Mouse (Mus musculus): ENCODE measurements at regions not wholly inside any gene's neighbourhood (a gene's known extent, or its start where the extent isn't known, plus 50 kb on each side); places are given as distances from the start of the nearest gene placed in this dataset.
"Not testable (repeated sequence)": the region's sequence is repeated elsewhere in the genome, so short reads cannot be mapped to it uniquely, and the experiment has no call there.

DNA sequence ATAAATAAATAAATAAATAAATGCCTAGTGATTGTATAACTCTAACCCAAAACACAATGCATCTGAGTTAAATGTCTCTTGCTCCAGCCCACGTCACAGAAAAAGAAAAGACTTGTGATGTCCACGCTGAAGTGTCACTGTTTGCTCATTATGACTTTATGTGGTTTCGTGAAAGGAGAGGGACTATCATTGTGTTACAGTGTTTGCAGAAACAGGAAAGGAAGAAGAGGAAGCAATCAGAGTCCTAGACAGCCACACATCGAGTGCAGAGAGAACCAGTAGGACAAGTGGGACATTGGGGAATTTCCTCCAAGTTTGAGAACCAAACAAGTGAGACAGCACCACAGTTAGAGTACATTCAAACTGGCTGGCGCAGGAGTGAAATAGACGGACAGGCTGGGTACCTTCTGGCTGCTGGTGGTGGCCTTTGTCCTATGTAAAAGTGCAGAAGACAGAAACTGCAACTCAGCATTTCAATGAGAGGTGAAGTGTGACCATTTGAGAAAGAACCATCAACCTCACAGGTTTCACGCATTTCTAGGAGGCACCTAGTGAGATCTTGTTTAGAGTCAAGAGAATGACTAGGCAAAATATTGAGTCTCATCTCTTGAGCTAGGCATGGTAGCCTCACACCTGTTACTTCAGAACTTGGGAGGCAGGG lies 59.6 kb downstream of the Fasl start:
- no peak for DNase-seq (ENCODE audit: low spot score)

DNA sequence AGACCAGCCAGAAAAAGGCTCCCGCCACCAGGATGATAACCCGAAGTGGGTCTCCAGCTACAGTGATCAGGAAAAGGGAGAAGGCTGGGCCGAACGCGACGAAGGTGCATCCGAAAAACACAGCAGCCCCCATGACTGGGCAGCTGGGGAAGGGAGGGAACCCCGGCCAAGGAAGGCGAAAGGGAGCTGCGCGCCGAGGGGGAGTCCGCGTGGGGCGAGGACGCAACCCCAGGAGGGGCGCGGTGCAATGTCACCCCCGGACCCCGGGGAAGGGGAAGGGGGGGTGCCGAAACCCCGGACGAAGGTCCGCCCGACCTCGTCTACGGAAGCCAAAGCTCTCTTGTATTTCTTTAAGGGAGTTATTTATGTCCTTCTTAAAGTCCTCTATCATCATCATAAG lies 60.9 kb downstream of the Fasl start:
- DNase-seq (ENCODE audit: low spot score): not testable (repeated sequence)

DNA sequence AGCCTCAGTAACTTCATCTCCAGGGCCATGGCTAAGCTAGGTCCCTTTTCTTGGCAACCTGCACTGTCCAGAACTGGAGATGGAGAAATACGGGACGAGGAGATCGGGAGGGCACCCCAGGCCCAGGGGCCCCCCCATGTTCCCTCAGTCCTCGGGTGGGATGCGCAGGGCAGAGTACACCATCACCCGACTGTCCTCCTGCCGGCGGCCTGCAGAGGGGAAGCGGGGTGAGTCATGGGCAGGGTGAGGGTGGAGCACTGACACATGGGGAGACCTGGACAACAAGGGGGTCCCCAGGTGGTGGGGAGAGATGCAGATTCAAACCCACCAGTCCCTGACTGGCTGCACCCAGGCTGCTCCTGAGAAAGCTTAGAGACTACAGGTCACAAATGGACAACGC lies 62.2 kb downstream of the Fasl start:
- DNase-seq (ENCODE audit: low spot score): not testable (repeated sequence)

- no peak for DNase-seq (ENCODE audit: low spot score)
Observed at GRCm38 (mm10) chr1:161719876-161720275, 68.4 kb downstream of the Fasl start.

- no peak for DNase-seq (ENCODE audit: low spot score)
Observed at GRCm38 (mm10) chr1:161718254-161718653, 70.0 kb downstream of the Fasl start.

- DNase-seq (ENCODE audit: low spot score): no peak
Observed at GRCm38 (mm10) chr1:161712918-161713317, 75.4 kb downstream of the Fasl start.

- DNase-seq (ENCODE audit: low spot score): no peak
Observed at GRCm38 (mm10) chr1:161712283-161712682, 76.0 kb downstream of the Fasl start.

GRCm38 (mm10) chr1:161707049-161707448 lies 81.2 kb downstream of the Fasl start:
- no peak for DNase-seq (ENCODE audit: low spot score)

GRCm38 (mm10) chr1:161704961-161705360 lies 83.3 kb downstream of the Fasl start:
- no peak for DNase-seq (ENCODE audit: low spot score)

DNA sequence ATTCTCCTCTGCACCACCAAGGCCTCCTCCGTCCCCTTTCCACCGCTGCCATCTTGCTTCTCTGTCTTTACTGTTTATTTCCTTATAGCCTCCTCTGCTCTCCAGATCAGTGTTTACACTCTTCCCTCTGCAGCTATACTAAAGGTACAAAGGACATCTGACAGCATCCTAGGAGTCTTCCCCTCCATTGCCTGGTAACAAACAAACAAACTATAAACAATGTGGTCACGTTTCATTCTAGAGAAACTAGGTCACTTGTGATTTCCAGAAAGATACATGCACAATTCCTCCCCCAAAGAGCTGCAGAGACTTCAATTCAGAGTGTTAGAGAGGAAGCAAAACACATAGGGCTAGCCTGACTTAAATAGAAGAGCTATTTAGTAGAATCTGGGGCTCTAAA lies 83.8 kb downstream of the Fasl start:
- peak; percentile 17 for DNase-seq (ENCODE audit: low spot score)

GRCm38 (mm10) chr1:161695886-161696285 lies 92.4 kb downstream of the Fasl start:
- DNase-seq (ENCODE audit: low spot score): peak; percentile 17

DNA sequence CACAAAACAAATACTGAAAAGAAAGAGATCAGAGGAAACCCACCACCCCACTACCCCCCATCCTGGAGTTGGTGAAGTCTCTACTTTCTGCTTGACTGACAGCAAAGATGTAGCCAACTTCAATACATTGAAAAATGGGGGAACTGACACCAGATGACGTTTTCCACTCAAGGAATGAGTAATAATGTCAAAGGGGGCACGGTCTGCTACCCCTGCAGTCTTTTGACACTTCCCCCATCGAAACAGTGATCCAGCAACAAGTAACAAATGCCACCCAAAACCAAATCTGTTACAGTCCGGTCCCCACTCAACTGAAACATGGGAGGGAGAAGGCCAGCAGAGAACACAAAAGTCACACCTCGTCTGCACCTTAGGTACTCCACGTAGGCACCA lies 94.5 kb downstream of the Fasl start:
- DNase-seq (ENCODE audit: low spot score): no peak

GRCm38 (mm10) chr1:161692836-161693767 lies 95.2 kb downstream of the Fasl start:
- peak; percentile 64 for DNase-seq (ENCODE audit: low spot score)

- DNase-seq (ENCODE audit: low spot score): peak; percentile 74
Observed at GRCm38 (mm10) chr1:161688946-161689345, 99.3 kb downstream of the Fasl start.

- DNase-seq (ENCODE audit: low spot score): peak; percentile 88
Observed at GRCm38 (mm10) chr1:161687548-161687947, 100.7 kb downstream of the Fasl start.

GRCm38 (mm10) chr1:161680558-161680957 lies 107.7 kb downstream of the Fasl start:
- no peak for DNase-seq (ENCODE audit: low spot score)

DNA sequence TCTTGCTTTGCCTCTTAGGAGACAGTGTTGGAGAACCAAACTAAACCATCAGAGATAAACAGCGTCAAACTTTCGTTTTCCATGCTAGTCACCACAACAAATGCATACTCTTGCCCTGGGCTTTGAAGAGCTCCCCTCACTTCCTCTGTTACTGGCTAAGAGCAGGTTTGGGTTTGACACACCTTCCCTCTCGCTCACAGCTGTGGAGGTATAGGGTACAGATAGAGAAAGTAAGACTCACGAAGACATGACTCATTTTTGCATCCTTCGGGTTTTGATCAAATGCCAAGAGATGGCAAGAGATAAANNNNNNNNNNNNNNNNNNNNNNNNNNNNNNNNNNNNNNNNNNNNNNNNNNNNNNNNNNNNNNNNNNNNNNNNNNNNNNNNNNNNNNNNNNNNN lies 117.4 kb downstream of the Fasl start:
- DNase-seq (ENCODE audit: low spot score): no peak

DNA sequence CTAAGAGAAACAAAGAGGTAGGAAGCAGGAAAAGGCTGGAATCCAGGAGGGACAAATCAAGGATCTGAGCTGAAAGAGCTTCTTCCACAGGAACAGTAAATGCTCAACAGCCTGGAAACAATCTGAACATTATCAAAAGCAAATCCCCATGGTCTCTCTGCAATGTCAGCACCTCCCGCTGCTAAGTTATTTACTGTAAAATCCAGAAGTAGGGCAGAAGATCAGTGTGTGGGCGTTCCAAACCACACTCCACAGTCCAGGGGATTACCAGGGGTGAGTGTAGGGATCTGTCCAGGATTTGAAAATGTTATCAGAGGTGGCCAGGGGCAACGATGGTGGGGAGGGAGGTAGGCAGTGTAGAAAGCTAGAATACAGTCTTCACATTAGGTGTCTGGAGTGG lies 124.0 kb downstream of the Fasl start:
- peak; percentile 61 for DNase-seq (ENCODE audit: low spot score)

GRCm38 (mm10) chr1:161663351-161663750 lies 124.9 kb downstream of the Fasl start:
- no peak for DNase-seq (ENCODE audit: low spot score)

GRCm38 (mm10) chr1:161662241-161662640 lies 126.1 kb downstream of the Fasl start:
- DNase-seq (ENCODE audit: low spot score): no peak

- DNase-seq (ENCODE audit: low spot score): no peak
Observed at GRCm38 (mm10) chr1:161657511-161657910, 130.8 kb downstream of the Fasl start.

DNA sequence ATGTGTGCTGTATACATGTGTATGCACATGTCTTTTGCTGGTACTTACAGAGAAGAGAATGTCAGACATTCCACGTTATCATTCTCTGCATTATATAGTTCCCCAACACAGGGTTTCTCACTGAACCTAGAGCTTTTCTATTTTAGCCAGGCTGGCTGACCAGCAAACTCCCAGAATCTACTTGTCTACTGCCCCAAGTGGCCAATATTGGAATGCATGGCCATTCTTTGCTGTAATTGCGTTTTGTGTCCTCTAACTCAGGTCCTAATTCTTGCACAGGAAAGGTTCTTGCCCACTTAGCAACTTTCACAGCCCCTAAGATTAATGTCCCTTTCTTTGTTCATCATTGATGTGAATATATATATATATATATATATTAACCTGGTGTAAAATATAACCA lies 138.9 kb downstream of the Fasl start:
- peak; percentile 17 for DNase-seq (ENCODE audit: low spot score)

DNA sequence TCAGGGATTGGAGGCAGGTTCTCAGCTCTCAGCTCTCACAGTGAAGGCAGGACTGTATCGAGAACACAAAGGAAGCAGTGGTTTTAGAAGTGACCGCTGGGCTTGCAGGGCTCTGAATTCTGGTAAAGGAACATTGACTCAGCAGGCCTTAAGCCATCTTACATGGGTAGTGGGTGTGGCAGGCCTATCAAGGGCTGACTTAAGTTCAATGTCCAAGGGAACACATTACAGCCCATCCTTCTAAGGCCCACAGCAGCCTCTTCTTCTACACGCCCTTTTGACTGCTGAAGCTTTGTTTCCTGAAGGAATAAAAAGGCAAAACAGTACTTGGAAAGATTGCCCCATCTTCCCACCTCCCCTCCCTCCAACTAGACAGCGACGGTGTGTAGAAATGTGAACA lies 137.6 kb downstream of the Tnfsf18 start:
- no peak for DNase-seq (ENCODE audit: low spot score)

All from retina, embryonic 14.5 days (tissue).